Mouse (Mus musculus): ENCODE results near the gene Fam219b. TPM values are rescaled to one million over a fixed set of nuclear protein-coding genes. Genes with fewer than 3 reads are reported as not detected.

The Fam219b gene
- polyA plus RNA-seq, 1 experiment = 6.2 TPM

DNA sequence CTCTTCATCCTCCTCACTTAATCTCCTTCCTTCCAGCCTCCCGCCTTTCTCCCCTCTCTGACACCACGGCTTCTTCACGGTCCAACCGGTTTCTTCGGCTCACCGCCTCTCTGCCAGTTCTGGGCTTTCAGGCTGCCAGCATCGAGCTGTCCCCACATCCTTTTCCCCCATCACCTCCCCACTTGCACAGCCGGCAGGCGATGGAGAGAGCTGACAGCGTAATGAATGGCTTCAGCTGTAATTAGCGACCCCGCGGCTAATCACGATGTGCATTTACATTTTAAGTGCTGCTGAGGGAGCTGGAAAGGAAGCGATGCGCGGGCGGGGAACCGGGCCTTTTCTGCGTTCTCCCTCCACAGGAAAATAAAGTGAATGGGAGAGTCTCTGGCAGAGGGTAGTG, 35.5 kb upstream of the Fam219b start:
- peak; percentile 7 for DNase-seq
- WGBS = 10% methylated on average over 20 of the region's 20 CpGs
- peaks cover 3% of the 10 kb centered on the region; the same call in 1 of the 2 replicates for H3K4me1 ChIP-seq (ENCODE audit: control insufficient read depth, insufficient read depth, low read length)
- no peak for TF ChIP-seq CTCF (conservative IDR thresholded peaks at IDR 0.05; ENCODE audit: insufficient read depth, insufficient read length, low read depth, low read length)
- no peak for TF ChIP-seq POLR2A (IDR thresholded peaks at IDR 0.05; ENCODE audit: low read depth, low read length)
- H3K27ac ChIP-seq (ENCODE audit: insufficient read depth, low read depth, low read length) = no peak overlapping the region
- no peaks in the 10 kb centered on the region for H3K36me3 ChIP-seq (ENCODE audit: control insufficient read depth, insufficient read depth, low read length)
- no peak overlapping the region for H3K4me3 ChIP-seq (ENCODE audit: insufficient read depth, low read depth, low read length)
- H3K27me3 ChIP-seq (replicated peaks; ENCODE audit: control insufficient read depth, insufficient read depth, low read length) = no peaks in the 10 kb centered on the region; the same call in 1 of the 2 replicates

DNA sequence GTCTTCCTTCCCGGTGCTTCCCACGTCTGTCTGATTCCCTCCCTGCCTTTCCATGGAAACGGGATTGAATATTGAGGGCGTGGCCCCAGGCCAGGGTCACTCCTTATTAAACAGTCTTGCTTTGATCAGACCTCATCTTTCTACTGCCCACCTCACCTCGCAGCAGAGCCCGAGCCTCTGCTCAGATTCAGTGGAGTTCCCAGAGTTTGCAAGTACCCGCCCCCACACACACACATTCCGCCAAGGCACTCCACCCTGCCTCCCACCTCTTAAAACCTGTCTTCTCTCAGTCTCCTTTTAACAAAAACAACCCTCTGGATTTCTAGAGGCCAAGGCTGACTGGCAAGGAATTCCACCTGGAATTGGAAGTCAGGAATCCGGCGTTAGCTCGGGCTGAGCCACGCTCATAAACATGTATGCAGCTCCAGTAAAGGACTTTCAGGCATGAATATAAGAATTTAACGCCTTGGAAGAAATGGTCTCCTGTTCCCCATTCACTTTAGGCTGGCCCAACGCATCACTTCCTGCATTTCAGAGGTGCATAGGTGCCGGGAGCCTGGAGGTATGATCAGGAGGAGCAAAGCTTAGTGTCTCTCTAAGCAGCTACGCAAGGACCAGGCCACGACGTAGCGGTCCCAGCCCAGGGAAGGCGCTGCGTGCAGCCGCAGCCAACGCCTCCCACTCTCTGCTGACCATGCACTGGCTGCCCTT, 34.3 kb upstream of the Fam219b start:
- Histone ChIP-seq H3K4me1 (ENCODE audit: control insufficient read depth, insufficient read depth, low read length) (peaks cover 3% of the 10 kb centered on the region; the same call in 1 of the 2 replicates), H3K36me3 (ENCODE audit: control insufficient read depth, insufficient read depth, low read length) (no peaks in the 10 kb centered on the region), H3K4me3 (ENCODE audit: insufficient read depth, low read depth, low read length) (no peak overlapping the region), H3K27me3 (replicated peaks; ENCODE audit: control insufficient read depth, insufficient read depth, low read length) (no peaks in the 10 kb centered on the region; the same call in 1 of the 2 replicates), H3K27ac (ENCODE audit: insufficient read depth, low read depth, low read length) (no peak overlapping the region)
- DNase-seq = no peak
- WGBS = 17% methylated on average over 23 of the region's 23 CpGs
- no peak for TF ChIP-seq CTCF (conservative IDR thresholded peaks at IDR 0.05; ENCODE audit: insufficient read depth, insufficient read length, low read depth, low read length)
- TF ChIP-seq POLR2A (IDR thresholded peaks at IDR 0.05; ENCODE audit: low read depth, low read length) = no peak

DNA sequence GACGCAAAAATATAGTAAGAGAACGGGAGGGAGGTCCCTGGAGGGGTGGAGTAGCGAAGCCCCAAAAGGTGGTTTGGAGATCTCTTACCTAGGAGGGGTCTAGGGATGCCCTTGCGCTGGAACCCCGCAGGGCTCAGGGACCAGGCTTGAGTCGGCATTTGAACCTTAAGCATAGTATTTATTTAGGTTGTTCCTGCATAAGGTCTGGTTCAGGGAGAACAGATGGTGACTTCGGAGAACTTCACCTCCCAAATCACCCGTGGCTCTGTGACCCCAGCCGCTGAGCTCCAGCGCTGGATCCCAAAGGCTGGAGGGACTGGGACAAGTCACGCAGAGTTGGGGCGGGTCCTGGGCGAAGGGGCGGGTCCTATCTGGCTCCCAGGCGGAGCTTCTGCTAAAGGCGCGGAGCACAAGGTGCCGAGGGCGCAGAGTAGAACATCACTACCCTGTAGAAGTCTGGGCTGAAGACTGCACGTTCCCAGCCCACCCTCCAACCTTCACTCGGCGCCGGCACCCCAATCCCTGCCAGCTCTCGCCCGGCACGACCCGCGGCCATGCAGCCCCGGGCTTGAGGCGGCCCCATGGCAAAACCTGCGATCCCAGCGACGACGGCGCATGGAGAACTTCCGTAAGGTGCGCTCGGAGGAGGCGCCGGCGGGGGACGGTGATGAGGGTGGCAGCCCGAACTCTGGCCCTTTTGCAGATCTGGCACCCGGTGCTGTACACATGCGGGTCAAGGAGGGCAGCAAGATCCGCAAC, 33.5 kb upstream of the Fam219b start, which contains the start of gene Rpp25:
Rpp25 (plus strand) TSS at position 405 of the 759 bp plus-strand sequence.
- H3K4me1 ChIP-seq (ENCODE audit: control insufficient read depth, insufficient read depth, low read length) = peaks cover 3% of the 10 kb centered on the region; the same call in 1 of the 2 replicates
- H3K27me3 ChIP-seq (replicated peaks; ENCODE audit: control insufficient read depth, insufficient read depth, low read length) = no peaks in the 10 kb centered on the region; the same call in 1 of the 2 replicates
- peak; percentile 73 for DNase-seq
- no peak within 1 kb of the TSS for H3K27ac ChIP-seq (ENCODE audit: insufficient read depth, low read depth, low read length)
- TF ChIP-seq POLR2A (IDR thresholded peaks at IDR 0.05; ENCODE audit: low read depth, low read length) (no peak), CTCF (conservative IDR thresholded peaks at IDR 0.05; ENCODE audit: insufficient read depth, insufficient read length, low read depth, low read length) (no peak)
- H3K4me3 ChIP-seq (ENCODE audit: insufficient read depth, low read depth, low read length) = peak within 1 kb of the TSS; percentile 3
- no peaks in the 10 kb centered on the region for H3K36me3 ChIP-seq (ENCODE audit: control insufficient read depth, insufficient read depth, low read length)
- WGBS = 2% methylated on average over 46 of the region's 46 CpGs

DNA sequence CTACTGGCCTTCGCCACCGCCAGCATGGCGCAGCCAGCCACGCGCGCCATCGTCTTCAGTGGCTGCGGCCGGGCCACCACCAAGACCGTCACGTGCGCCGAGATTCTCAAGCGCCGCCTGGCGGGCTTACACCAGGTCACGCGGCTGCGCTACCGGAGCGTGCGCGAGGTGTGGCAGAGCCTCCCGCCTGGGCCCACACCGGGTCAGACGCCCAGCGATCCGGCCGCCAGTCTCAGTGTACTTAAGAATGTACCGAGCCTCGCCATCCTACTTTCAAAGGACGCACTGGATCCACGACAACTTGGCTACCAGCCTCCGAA, 33.0 kb upstream of the Fam219b start:
- H3K4me1 ChIP-seq (ENCODE audit: control insufficient read depth, insufficient read depth, low read length) = peaks cover 3% of the 10 kb centered on the region; the same call in 1 of the 2 replicates

DNA sequence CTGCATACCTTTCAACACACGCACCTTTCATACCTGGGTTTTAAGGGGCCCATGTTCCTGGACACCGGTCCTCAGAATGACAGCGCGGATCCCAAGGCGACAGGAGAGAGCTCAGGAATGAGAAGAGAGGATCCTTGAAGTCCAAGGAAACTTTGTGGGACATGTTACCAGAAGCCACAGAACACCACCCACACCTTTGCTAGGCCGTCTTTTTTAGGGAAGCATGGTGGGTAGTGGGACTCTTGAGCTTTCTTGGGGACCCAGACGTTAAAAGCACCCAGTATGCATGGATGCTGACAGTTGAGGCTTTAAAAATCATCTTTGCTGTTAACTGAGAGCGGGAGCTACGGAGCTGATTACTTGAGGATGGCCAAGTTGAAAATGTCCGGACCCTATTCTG, 32.4 kb upstream of the Fam219b start:
- WGBS = 65% methylated on average over 10 of the region's 10 CpGs
- no peak overlapping the region for H3K27ac ChIP-seq (ENCODE audit: insufficient read depth, low read depth, low read length)
- peaks cover 3% of the 10 kb centered on the region; the same call in 1 of the 2 replicates for H3K4me1 ChIP-seq (ENCODE audit: control insufficient read depth, insufficient read depth, low read length)
- H3K4me3 ChIP-seq (ENCODE audit: insufficient read depth, low read depth, low read length) = no peak overlapping the region
- H3K36me3 ChIP-seq (ENCODE audit: control insufficient read depth, insufficient read depth, low read length) = no peaks in the 10 kb centered on the region
- no peak for DNase-seq
- TF ChIP-seq POLR2A (IDR thresholded peaks at IDR 0.05; ENCODE audit: low read depth, low read length) (no peak), CTCF (conservative IDR thresholded peaks at IDR 0.05; ENCODE audit: insufficient read depth, insufficient read length, low read depth, low read length) (no peak)
- no peaks in the 10 kb centered on the region; the same call in 1 of the 2 replicates for H3K27me3 ChIP-seq (replicated peaks; ENCODE audit: control insufficient read depth, insufficient read depth, low read length)

More for the DNA sequence above, 33.0 kb upstream of the Fam219b start:
- TF ChIP-seq POLR2A (IDR thresholded peaks at IDR 0.05; ENCODE audit: low read depth, low read length) (no peak), CTCF (conservative IDR thresholded peaks at IDR 0.05; ENCODE audit: insufficient read depth, insufficient read length, low read depth, low read length) (peak; percentile 35; the same call in 1 of the 2 replicates)
- 1% methylated on average over 34 of the region's 34 CpGs for WGBS
- Histone ChIP-seq H3K4me3 (ENCODE audit: insufficient read depth, low read depth, low read length) (peak overlapping the region; percentile 3; the same call in 1 of the 2 replicates), H3K27me3 (replicated peaks; ENCODE audit: control insufficient read depth, insufficient read depth, low read length) (no peaks in the 10 kb centered on the region; the same call in 1 of the 2 replicates), H3K36me3 (ENCODE audit: control insufficient read depth, insufficient read depth, low read length) (no peaks in the 10 kb centered on the region), H3K27ac (ENCODE audit: insufficient read depth, low read depth, low read length) (no peak overlapping the region)
- peak; percentile 73 for DNase-seq

DNA sequence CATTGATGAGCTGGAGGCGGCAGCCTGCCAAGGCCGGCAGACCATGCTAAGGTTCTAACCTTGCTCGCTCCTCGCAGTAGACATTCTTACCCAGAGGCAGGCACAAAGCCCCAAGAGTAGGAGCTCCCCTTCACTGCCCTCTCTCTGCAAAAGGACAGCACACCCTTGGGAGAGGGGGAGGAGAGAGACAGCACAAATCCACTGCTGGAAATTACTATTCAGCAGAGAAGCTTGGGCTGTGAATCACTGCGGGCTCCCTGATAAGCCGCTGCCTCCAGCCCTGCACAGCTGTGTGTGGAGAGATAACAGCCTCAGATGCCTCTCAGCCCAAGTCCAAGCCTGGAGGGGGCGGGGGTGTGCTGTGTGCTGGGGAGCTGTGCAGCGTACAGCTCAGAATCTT, 31.6 kb upstream of the Fam219b start:
- no peak for TF ChIP-seq CTCF (conservative IDR thresholded peaks at IDR 0.05; ENCODE audit: insufficient read depth, insufficient read length, low read depth, low read length)
- TF ChIP-seq POLR2A (IDR thresholded peaks at IDR 0.05; ENCODE audit: low read depth, low read length) = no peak
- 19% methylated on average over 8 of the region's 8 CpGs for WGBS
- Histone ChIP-seq H3K4me3 (ENCODE audit: insufficient read depth, low read depth, low read length) (no peak overlapping the region), H3K27ac (ENCODE audit: insufficient read depth, low read depth, low read length) (no peak overlapping the region), H3K27me3 (replicated peaks; ENCODE audit: control insufficient read depth, insufficient read depth, low read length) (no peaks in the 10 kb centered on the region; the same call in 1 of the 2 replicates), H3K36me3 (ENCODE audit: control insufficient read depth, insufficient read depth, low read length) (no peaks in the 10 kb centered on the region), H3K4me1 (ENCODE audit: control insufficient read depth, insufficient read depth, low read length) (peaks cover 3% of the 10 kb centered on the region; the same call in 1 of the 2 replicates)
- DNase-seq = peak; percentile 18

DNA sequence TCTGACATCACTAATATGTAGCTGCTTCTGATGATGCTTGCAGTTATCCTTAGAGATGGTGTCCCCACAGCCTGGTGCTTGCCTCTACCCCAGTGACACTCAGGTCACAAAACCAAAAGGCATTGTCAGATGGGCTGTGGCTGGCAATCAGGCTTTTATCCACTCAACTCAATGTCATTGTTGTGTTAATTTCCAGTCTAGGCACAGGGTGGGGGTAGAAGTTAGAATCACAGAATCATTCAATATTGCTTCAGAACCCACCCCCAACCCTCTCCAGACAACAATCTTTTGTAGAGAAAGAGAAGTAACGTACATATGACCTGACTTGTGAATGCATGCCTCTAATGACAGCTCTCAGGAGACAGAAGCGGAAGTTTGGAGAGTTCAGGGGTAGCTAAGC, 26.8 kb upstream of the Fam219b start:
- DNase-seq = no peak
- TF ChIP-seq POLR2A (IDR thresholded peaks at IDR 0.05; ENCODE audit: low read depth, low read length) = no peak
- no peak for TF ChIP-seq CTCF (conservative IDR thresholded peaks at IDR 0.05; ENCODE audit: insufficient read depth, insufficient read length, low read depth, low read length)
- H3K4me3 ChIP-seq (ENCODE audit: insufficient read depth, low read depth, low read length) = no peak overlapping the region
- whole genome bisulfite sequencing = 90% methylated on average over 2 of the region's 2 CpGs
- no peaks in the 10 kb centered on the region for H3K4me1 ChIP-seq (ENCODE audit: control insufficient read depth, insufficient read depth, low read length)
- no peak overlapping the region for H3K27ac ChIP-seq (ENCODE audit: insufficient read depth, low read depth, low read length)
- H3K36me3 ChIP-seq (ENCODE audit: control insufficient read depth, insufficient read depth, low read length) = no peaks in the 10 kb centered on the region
- H3K27me3 ChIP-seq (replicated peaks; ENCODE audit: control insufficient read depth, insufficient read depth, low read length) = no peaks in the 10 kb centered on the region

Data from kidney, adult 2 months (tissue).